ENCODE assay signal across 25 mouse cellular contexts in genomic region chr6:102282889-102283288, GRCm38 (mm10).
"Had no signal": no experiment of that assay in that cellular context is flagged by ENCODE, and none has a peak within 500 bp of the region (broad histone marks: within the 10 kb centered on the region; RNA-seq: fewer than 3 reads in every experiment).

No protein-coding gene starts in this region.

- H3K4me1 ChIP-seq: heart, embryonic 10.5 days; heart, embryonic 12.5 days; hindbrain, embryonic 10.5 days; hindbrain, embryonic 12.5 days; intestine, embryonic 15.5 days; limb, embryonic 10.5 days; limb, embryonic 12.5 days; liver, embryonic 13.5 days had no signal

- H3K27ac ChIP-seq: gastrocnemius, adult 2 months; heart, embryonic 10.5 days; hindbrain, embryonic 10.5 days; hindbrain, embryonic 12.5 days; hindbrain, embryonic 14.5 days; intestine, embryonic 15.5 days; layer of hippocampus, adult 2 months; left cerebral cortex, adult 2 months; limb, embryonic 10.5 days; limb, embryonic 12.5 days; liver, embryonic 13.5 days had no signal

- ATAC-seq: hindbrain, embryonic 16.5 days; inflammation-experienced regulatory T-cells, adult 6 months; intestine, embryonic 15.5 days; intestine, postnatal 0 days had no signal

- H3K4me3 ChIP-seq: gastrocnemius, adult 2 months; heart, embryonic 10.5 days; heart, embryonic 12.5 days; hindbrain, embryonic 10.5 days; hindbrain, embryonic 12.5 days; intestine, embryonic 15.5 days; layer of hippocampus, adult 2 months; left cerebral cortex, adult 2 months; limb, embryonic 10.5 days; limb, embryonic 12.5 days; liver, embryonic 13.5 days had no signal

- DNase-seq: gastrocnemius, adult 2 months; gastrocnemius, postnatal 10 days; gastrocnemius, postnatal 25 days; heart, adult 18-20 months; heart, postnatal 10 days; heart, postnatal 4 days; kidney, adult 8-10 months; kidney, postnatal 14 days; kidney, postnatal 4 days; liver; liver, embryonic 13.5 days had no signal

- H3K27me3 ChIP-seq: heart, embryonic 12.5 days; hindbrain, embryonic 12.5 days; intestine, embryonic 15.5 days; limb, embryonic 12.5 days; liver, embryonic 13.5 days had no signal

- H3K4me2 ChIP-seq: heart, embryonic 12.5 days; hindbrain, embryonic 12.5 days; hindbrain, embryonic 14.5 days; intestine, embryonic 15.5 days; limb, embryonic 12.5 days; liver, embryonic 11.5 days; liver, embryonic 13.5 days had no signal

- H3K9ac ChIP-seq: heart, embryonic 12.5 days; hindbrain, embryonic 12.5 days; hindbrain, embryonic 14.5 days; intestine, embryonic 15.5 days; limb, embryonic 12.5 days; liver, embryonic 13.5 days had no signal

- H3K36me3 ChIP-seq: heart, embryonic 10.5 days; heart, embryonic 12.5 days; hindbrain, embryonic 10.5 days; hindbrain, embryonic 12.5 days; intestine, embryonic 15.5 days; limb, embryonic 10.5 days; limb, embryonic 12.5 days; liver, embryonic 13.5 days had no signal

- H3K9me3 ChIP-seq: heart, embryonic 10.5 days; heart, embryonic 12.5 days; hindbrain, embryonic 10.5 days; hindbrain, embryonic 12.5 days; intestine, embryonic 15.5 days; limb, embryonic 10.5 days; limb, embryonic 12.5 days; liver, embryonic 13.5 days had no signal
